ENCODE assay signal across 23 mouse cellular contexts in genomic region chr8:47128859-47129258, GRCm38 (mm10).
DNase-seq lines count a peak whose midpoint lies in the region; ATAC-seq lines count a peak whose summit lies in the region.
"Had no signal": no experiment of that assay in that cellular context is flagged by ENCODE, and none has a peak within 500 bp of the region (broad histone marks: within the 10 kb centered on the region; RNA-seq: fewer than 3 reads in every experiment).

No protein-coding gene starts in this region.

- 94% methylated on average over 1 of the region's 1 CpGs for WGBS in limb, embryonic 10.5 days

- no peaks in the 10 kb centered on the region for H3K27me3 ChIP-seq in limb, embryonic 10.5 days (ENCODE audit: low read depth, poor library complexity, severe bottlenecking)
- H3K27me3 ChIP-seq: CH12.LX had no signal

- no peak overlapping the region for H3K4me3 ChIP-seq in limb, embryonic 10.5 days

- peak; percentile 65 for ATAC-seq in common myeloid progenitor, adult 5-6 weeks (replicated peaks; ENCODE audit: low read depth, poor library complexity, severe bottlenecking)
- peak; percentile 58; the same call in 1 of the 2 replicates for ATAC-seq in granulocyte monocyte progenitor cell, adult 5-6 weeks (replicated peaks; ENCODE audit: poor library complexity, severe bottlenecking)
- peak; percentile 52; the same call in 1 of the 2 replicates for ATAC-seq in megakaryocyte progenitor cell, adult 5-6 weeks (replicated peaks; ENCODE audit: poor library complexity)
- ATAC-seq: activated CD4-positive, CD25-positive, alpha-beta regulatory T cell, adult 4 months; CD4-positive, CD25-positive, alpha-beta regulatory T cell, adult 4 months; Patski had no signal

- H3K36me3 ChIP-seq in limb, embryonic 10.5 days, result no peaks in the 10 kb centered on the region
- H3K36me3 ChIP-seq: G1E had no signal

- DNase-seq in A20 (ENCODE audit: low read depth, low spot score), result peak; percentile 25
- no peak for DNase-seq in spleen, adult 18-20 months
- no peak for DNase-seq in right cerebral cortex, postnatal 36 days (ENCODE audit: low spot score in 2 of 2)
- DNase-seq in natural killer cell, adult 2 months (ENCODE audit: low spot score in 2 of 2), result no peak
- no peak for DNase-seq in limb, embryonic 10.5 days (ENCODE audit: low spot score)
- DNase-seq: adrenal gland, adult 2 months; adrenal gland, adult 8-10 months; adrenal gland, postnatal 10 days; adrenal gland, postnatal 14 days; adrenal gland, postnatal 25 days; adrenal gland, postnatal 36 days; B cell, adult 2 months; cerebellum, adult 11 months; cerebellum, adult 11-12 months; cerebellum, adult 18-20 months had no signal

- H3K9me3 ChIP-seq in limb, embryonic 10.5 days (replicated peaks), result no peaks in the 10 kb centered on the region
- H3K9me3 ChIP-seq: G1E had no signal

- no peak overlapping the region for H3K27ac ChIP-seq in limb, embryonic 10.5 days

- H3K4me1 ChIP-seq in limb, embryonic 10.5 days, result no peaks in the 10 kb centered on the region
